Mouse (Mus musculus): ENCODE measurements at regions not wholly inside any gene's neighbourhood (a gene's known extent, or its start where the extent isn't known, plus 50 kb on each side); places are given as distances from the start of the nearest gene placed in this dataset.
A peak's percentile ranks its signal among the peaks of the same experiment; 100 is the strongest.

- H3K4me3 ChIP-seq (ENCODE audit: control insufficient read depth in 1 of 2, insufficient read depth in 1 of 2, low read depth in 1 of 2, low read length in 2 of 2) = no peak overlapping the region
- ATAC-seq (ENCODE audit: insufficient number of reproducible peaks, insufficient read depth, low FRiP score, low read depth) = no peak
- H3K9me3 ChIP-seq (ENCODE audit: control insufficient read depth, low read length) = 0 out of 2 replicates have a peak, but pooled peaks cover 4% of the 10 kb centered on the region
- H3K4me1 ChIP-seq (ENCODE audit: control insufficient read depth in 2 of 2, insufficient read depth in 2 of 2, low read length in 2 of 2) = peaks cover 0 to 2% of the 10 kb centered on the region in 2 experiments; a peak in 1 of 4 replicates
- no peaks in the 10 kb centered on the region for H3K27me3 ChIP-seq (ENCODE audit: control insufficient read depth, insufficient read depth, low read length)
- no peak overlapping the region for H3K27ac ChIP-seq (replicated peaks in 1 of 2; ENCODE audit: control insufficient read depth in 1 of 2, insufficient read depth in 1 of 2, low read depth in 2 of 2, low read length in 2 of 2)
- H3K36me3 ChIP-seq (ENCODE audit: control insufficient read depth, insufficient read depth, low read length) = no peaks in the 10 kb centered on the region
- no peak overlapping the region for H3K4me2 ChIP-seq (ENCODE audit: low read length)
- no peak overlapping the region for H3K9ac ChIP-seq (ENCODE audit: low read length)
- WGBS = 44% methylated on average over 1 of the region's 1 CpGs
Observed at GRCm38 (mm10) chr3:101694311-101694710, 89.8 kb upstream of the Atp1a1 start.

DNA sequence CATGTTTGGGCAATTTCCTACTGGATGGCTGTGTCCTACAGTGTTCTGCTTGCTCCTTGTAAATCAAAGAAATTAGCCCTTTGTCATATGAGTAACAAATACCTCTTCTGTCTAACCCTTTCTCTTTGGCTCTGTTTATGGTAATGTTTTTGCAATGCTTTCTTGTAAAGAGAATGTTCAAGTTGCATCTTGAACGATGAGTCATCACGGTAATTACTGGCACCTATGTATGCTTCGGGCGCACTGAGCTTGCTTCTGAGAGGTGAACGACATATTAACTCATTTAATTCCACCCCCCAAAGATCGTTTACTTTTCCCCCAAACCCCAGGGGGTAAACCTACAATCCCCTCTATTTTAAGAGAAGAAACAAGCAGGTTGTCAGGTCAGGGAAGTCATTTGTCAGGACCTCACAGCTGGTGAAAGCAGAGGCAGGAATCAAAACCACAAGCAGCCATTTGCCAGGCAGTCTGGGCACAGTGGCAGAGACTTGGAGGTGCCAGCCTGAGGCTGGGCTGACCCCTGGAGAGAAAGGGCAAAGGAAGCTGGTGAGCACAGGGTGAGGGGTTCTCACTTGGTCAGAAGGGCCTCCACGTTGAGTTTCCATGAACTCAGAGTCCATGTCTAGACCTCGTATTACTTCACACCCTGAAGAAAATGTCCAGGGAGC, 87.6 kb upstream of the Atp1a1 start:
- Histone ChIP-seq H3K4me2 (ENCODE audit: low read length) (no peak overlapping the region), H3K4me3 (ENCODE audit: control insufficient read depth in 1 of 2, insufficient read depth in 1 of 2, low read depth in 1 of 2, low read length in 2 of 2) (no peak overlapping the region), H3K36me3 (ENCODE audit: control insufficient read depth, insufficient read depth, low read length) (no peaks in the 10 kb centered on the region), H3K27ac (replicated peaks in 1 of 2; ENCODE audit: control insufficient read depth in 1 of 2, insufficient read depth in 1 of 2, low read depth in 2 of 2, low read length in 2 of 2) (no peak overlapping the region), H3K9me3 (ENCODE audit: control insufficient read depth, low read length) (0 out of 2 replicates have a peak, but pooled peaks cover 4% of the 10 kb centered on the region), H3K4me1 (ENCODE audit: control insufficient read depth in 2 of 2, insufficient read depth in 2 of 2, low read length in 2 of 2) (peaks cover 0 to 2% of the 10 kb centered on the region in 2 experiments; a peak in 1 of 4 replicates), H3K27me3 (ENCODE audit: control insufficient read depth, insufficient read depth, low read length) (no peaks in the 10 kb centered on the region), H3K9ac (ENCODE audit: low read length) (no peak overlapping the region)
- 74% methylated on average over 8 of the region's 8 CpGs for WGBS
- ATAC-seq (ENCODE audit: insufficient number of reproducible peaks, insufficient read depth, low FRiP score, low read depth) = no peak

DNA sequence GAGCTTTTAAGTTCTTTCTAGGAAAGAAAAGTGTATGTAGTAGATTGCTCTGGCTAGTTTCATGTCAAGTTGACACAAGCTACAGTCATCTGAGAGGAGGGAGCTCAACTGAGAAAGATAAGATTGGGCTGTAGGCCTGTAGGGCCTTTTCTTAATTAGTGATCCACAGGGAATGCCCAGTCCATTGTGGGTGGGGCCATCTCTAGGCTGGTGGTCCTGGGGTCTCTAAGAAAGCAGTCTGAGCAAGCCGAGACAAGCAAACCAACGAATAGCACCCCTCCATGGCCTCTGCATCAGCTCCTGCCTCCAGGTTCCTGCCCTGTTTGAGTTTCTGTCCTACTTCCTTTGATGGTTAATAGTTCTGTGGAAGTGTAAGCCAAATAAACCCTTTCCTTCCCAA, 86.3 kb upstream of the Atp1a1 start:
- Histone ChIP-seq H3K4me1 (ENCODE audit: control insufficient read depth in 2 of 2, insufficient read depth in 2 of 2, low read length in 2 of 2) (peaks cover 0 to 2% of the 10 kb centered on the region in 2 experiments; a peak in 1 of 4 replicates), H3K36me3 (ENCODE audit: control insufficient read depth, insufficient read depth, low read length) (no peaks in the 10 kb centered on the region), H3K4me2 (ENCODE audit: low read length) (no peak overlapping the region), H3K27me3 (ENCODE audit: control insufficient read depth, insufficient read depth, low read length) (no peaks in the 10 kb centered on the region), H3K9ac (ENCODE audit: low read length) (no peak overlapping the region), H3K9me3 (ENCODE audit: control insufficient read depth, low read length) (no peaks in the 10 kb centered on the region), H3K27ac (replicated peaks in 1 of 2; ENCODE audit: control insufficient read depth in 1 of 2, insufficient read depth in 1 of 2, low read depth in 2 of 2, low read length in 2 of 2) (no peak overlapping the region), H3K4me3 (ENCODE audit: control insufficient read depth in 1 of 2, insufficient read depth in 1 of 2, low read depth in 1 of 2, low read length in 2 of 2) (no peak overlapping the region)
- 37% methylated on average over 2 of the region's 2 CpGs for WGBS
- ATAC-seq (ENCODE audit: insufficient number of reproducible peaks, insufficient read depth, low FRiP score, low read depth) = no peak

DNA sequence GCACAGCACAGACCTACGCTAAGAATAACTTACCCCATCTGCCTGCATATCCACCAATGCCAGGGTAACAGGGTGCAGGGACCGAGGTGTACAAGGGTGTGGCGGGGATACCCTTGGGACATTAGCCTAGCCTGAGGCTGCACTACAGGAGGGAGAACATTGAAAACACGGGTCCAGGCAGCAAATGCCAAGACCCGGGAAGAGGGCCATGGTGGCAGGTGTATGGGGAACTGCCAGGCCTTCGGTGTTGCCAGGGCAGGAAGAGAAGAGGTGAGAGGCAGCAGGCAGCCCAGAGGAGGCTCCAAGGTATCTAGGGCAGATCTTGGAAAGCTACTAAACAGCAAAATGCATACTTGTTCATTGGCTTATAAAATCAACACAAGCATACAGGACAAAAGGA, 85.7 kb upstream of the Atp1a1 start:
- H3K9me3 ChIP-seq (ENCODE audit: control insufficient read depth, low read length) = no peaks in the 10 kb centered on the region
- no peaks in the 10 kb centered on the region for H3K27me3 ChIP-seq (ENCODE audit: control insufficient read depth, insufficient read depth, low read length)
- H3K27ac ChIP-seq (replicated peaks in 1 of 2; ENCODE audit: control insufficient read depth in 1 of 2, insufficient read depth in 1 of 2, low read depth in 2 of 2, low read length in 2 of 2) = no peak overlapping the region
- H3K4me3 ChIP-seq (ENCODE audit: control insufficient read depth in 1 of 2, insufficient read depth in 1 of 2, low read depth in 1 of 2, low read length in 2 of 2) = no peak overlapping the region
- peaks cover 0 to 2% of the 10 kb centered on the region in 2 experiments; a peak in 1 of 4 replicates for H3K4me1 ChIP-seq (ENCODE audit: control insufficient read depth in 2 of 2, insufficient read depth in 2 of 2, low read length in 2 of 2)
- H3K36me3 ChIP-seq (ENCODE audit: control insufficient read depth, insufficient read depth, low read length) = no peaks in the 10 kb centered on the region
- no peak overlapping the region for H3K9ac ChIP-seq (ENCODE audit: low read length)
- ATAC-seq (ENCODE audit: insufficient number of reproducible peaks, insufficient read depth, low FRiP score, low read depth) = no peak
- WGBS = 76% methylated on average over 6 of the region's 6 CpGs
- H3K4me2 ChIP-seq (ENCODE audit: low read length) = no peak overlapping the region

DNA sequence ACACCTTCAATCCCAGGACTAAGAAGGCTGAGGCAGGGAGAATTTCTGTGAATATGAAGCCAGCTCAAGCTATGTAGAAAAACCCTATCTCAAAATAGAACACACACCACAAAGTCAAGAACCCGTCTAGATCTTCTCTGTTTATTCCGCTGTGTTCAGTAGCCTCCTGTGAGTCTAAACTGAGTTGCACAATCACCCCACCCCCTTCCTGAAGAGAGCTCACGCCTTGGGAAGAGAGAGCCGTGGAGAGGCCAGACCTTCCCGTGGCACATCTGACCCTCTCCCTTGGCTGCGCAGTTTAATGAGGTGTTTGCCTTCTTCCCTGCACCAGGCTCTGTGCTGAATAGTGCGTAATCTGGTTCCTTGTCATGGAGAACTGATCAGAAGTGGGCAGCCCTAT, 80.7 kb upstream of the Atp1a1 start:
- 61% methylated on average over 7 of the region's 7 CpGs for WGBS
- no peak overlapping the region for H3K27ac ChIP-seq (replicated peaks in 1 of 2; ENCODE audit: control insufficient read depth in 1 of 2, insufficient read depth in 1 of 2, low read depth in 2 of 2, low read length in 2 of 2)
- H3K4me2 ChIP-seq (ENCODE audit: low read length) = no peak overlapping the region
- H3K9me3 ChIP-seq (ENCODE audit: control insufficient read depth, low read length) = peaks cover 4% of the 10 kb centered on the region; the same call in 1 of the 2 replicates
- H3K36me3 ChIP-seq (ENCODE audit: control insufficient read depth, insufficient read depth, low read length) = no peaks in the 10 kb centered on the region
- peaks cover 0 to 2% of the 10 kb centered on the region in 2 experiments; a peak in 1 of 4 replicates for H3K4me1 ChIP-seq (ENCODE audit: control insufficient read depth in 2 of 2, insufficient read depth in 2 of 2, low read length in 2 of 2)
- no peaks in the 10 kb centered on the region for H3K27me3 ChIP-seq (ENCODE audit: control insufficient read depth, insufficient read depth, low read length)
- H3K4me3 ChIP-seq (ENCODE audit: control insufficient read depth in 1 of 2, insufficient read depth in 1 of 2, low read depth in 1 of 2, low read length in 2 of 2) = no peak overlapping the region
- ATAC-seq (ENCODE audit: insufficient number of reproducible peaks, insufficient read depth, low FRiP score, low read depth) = no peak
- no peak overlapping the region for H3K9ac ChIP-seq (ENCODE audit: low read length)

GRCm38 (mm10) chr3:101672943-101673342, 68.5 kb upstream of the Atp1a1 start:
- WGBS = 47% methylated on average over 4 of the region's 4 CpGs
- H3K9me3 ChIP-seq (ENCODE audit: control insufficient read depth, low read length) = no peaks in the 10 kb centered on the region
- no peak overlapping the region for H3K4me3 ChIP-seq (ENCODE audit: control insufficient read depth in 1 of 2, insufficient read depth in 1 of 2, low read depth in 1 of 2, low read length in 2 of 2)
- H3K27me3 ChIP-seq (ENCODE audit: control insufficient read depth, insufficient read depth, low read length) = no peaks in the 10 kb centered on the region
- peaks cover 2 to 5% of the 10 kb centered on the region in 2 experiments; a peak in 3 of 4 replicates for H3K4me1 ChIP-seq (ENCODE audit: control insufficient read depth in 2 of 2, insufficient read depth in 2 of 2, low read length in 2 of 2)
- ATAC-seq (ENCODE audit: insufficient number of reproducible peaks, insufficient read depth, low FRiP score, low read depth) = no peak
- H3K27ac ChIP-seq (replicated peaks in 1 of 2; ENCODE audit: control insufficient read depth in 1 of 2, insufficient read depth in 1 of 2, low read depth in 2 of 2, low read length in 2 of 2) = no peak overlapping the region
- H3K36me3 ChIP-seq (ENCODE audit: control insufficient read depth, insufficient read depth, low read length) = no peaks in the 10 kb centered on the region
- H3K9ac ChIP-seq (ENCODE audit: low read length) = no peak overlapping the region
- H3K4me2 ChIP-seq (ENCODE audit: low read length) = no peak overlapping the region

DNA sequence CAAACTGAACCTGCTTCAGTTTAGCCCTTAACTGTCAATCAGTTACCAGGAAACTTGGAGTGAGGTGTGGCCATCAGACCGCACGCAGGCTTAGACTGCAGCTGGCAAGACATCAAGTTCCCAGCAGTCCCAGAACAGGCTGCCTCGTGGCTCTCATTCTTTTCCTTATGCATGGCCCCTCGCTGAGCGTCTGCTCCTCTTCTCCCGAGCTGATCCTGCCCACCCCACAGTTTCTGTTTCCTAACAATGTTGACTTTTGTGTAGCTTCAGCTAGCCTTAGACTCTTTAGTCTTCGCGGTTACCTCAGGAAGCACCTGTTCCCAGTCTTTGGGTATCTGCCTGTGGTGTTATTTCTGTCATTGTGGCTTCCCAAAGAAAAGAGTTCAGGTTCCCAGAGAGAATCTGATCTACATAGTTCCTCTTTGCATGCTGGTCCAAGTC, 66.1 kb upstream of the Atp1a1 start:
- H3K4me2 ChIP-seq (ENCODE audit: low read length) = no peak overlapping the region
- no peaks in the 10 kb centered on the region for H3K27me3 ChIP-seq (ENCODE audit: control insufficient read depth, insufficient read depth, low read length)
- no peaks in the 10 kb centered on the region for H3K9me3 ChIP-seq (ENCODE audit: control insufficient read depth, low read length)
- ATAC-seq (ENCODE audit: insufficient number of reproducible peaks, insufficient read depth, low FRiP score, low read depth) = peak; percentile 43; the same call in 1 of the 2 replicates
- WGBS = 31% methylated on average over 8 of the region's 8 CpGs
- H3K4me3 ChIP-seq (ENCODE audit: control insufficient read depth in 1 of 2, insufficient read depth in 1 of 2, low read depth in 1 of 2, low read length in 2 of 2) = no peak overlapping the region
- no peak overlapping the region for H3K9ac ChIP-seq (ENCODE audit: low read length)
- H3K4me1 ChIP-seq (ENCODE audit: control insufficient read depth in 2 of 2, insufficient read depth in 2 of 2, low read length in 2 of 2) = peaks cover 2 to 5% of the 10 kb centered on the region in 2 experiments; a peak in 3 of 4 replicates
- H3K36me3 ChIP-seq (ENCODE audit: control insufficient read depth, insufficient read depth, low read length) = no peaks in the 10 kb centered on the region
- no peak overlapping the region for H3K27ac ChIP-seq (replicated peaks in 1 of 2; ENCODE audit: control insufficient read depth in 1 of 2, insufficient read depth in 1 of 2, low read depth in 2 of 2, low read length in 2 of 2)

- no peak overlapping the region for H3K27ac ChIP-seq (replicated peaks in 1 of 2; ENCODE audit: control insufficient read depth in 1 of 2, insufficient read depth in 1 of 2, low read depth in 2 of 2, low read length in 2 of 2)
- ATAC-seq (ENCODE audit: insufficient number of reproducible peaks, insufficient read depth, low FRiP score, low read depth) = no peak
- no peaks in the 10 kb centered on the region for H3K9me3 ChIP-seq (ENCODE audit: control insufficient read depth, low read length)
- WGBS = 87% methylated on average over 3 of the region's 3 CpGs
- H3K9ac ChIP-seq (ENCODE audit: low read length) = no peak overlapping the region
- H3K4me3 ChIP-seq (ENCODE audit: control insufficient read depth in 1 of 2, insufficient read depth in 1 of 2, low read depth in 1 of 2, low read length in 2 of 2) = no peak overlapping the region
- H3K4me1 ChIP-seq (ENCODE audit: control insufficient read depth in 2 of 2, insufficient read depth in 2 of 2, low read length in 2 of 2) = peaks cover 2 to 5% of the 10 kb centered on the region in 2 experiments; a peak in 3 of 4 replicates
- H3K27me3 ChIP-seq (ENCODE audit: control insufficient read depth, insufficient read depth, low read length) = no peaks in the 10 kb centered on the region
- no peak overlapping the region for H3K4me2 ChIP-seq (ENCODE audit: low read length)
- H3K36me3 ChIP-seq (ENCODE audit: control insufficient read depth, insufficient read depth, low read length) = no peaks in the 10 kb centered on the region
Observed at GRCm38 (mm10) chr3:101669743-101670142, 65.3 kb upstream of the Atp1a1 start.
